Mouse (Mus musculus) neutrophil, adult 59 days (primary cell): ENCODE results near the gene Crybg2. TPM values are rescaled to one million over a fixed set of nuclear protein-coding genes. Genes with fewer than 3 reads are reported as not detected.

Experiments
- total RNA-seq, 2 experiments: library from RNA; stranded (reverse); gene quantifications; 1 replicate in 1 of 2; 2 replicates in 1 of 2; pipeline ENCODE4 v1.2.4; 2023

Crybg2 gene
- under 1 TPM; 0.42 to 0.44 TPM for total RNA-seq

GRCm38 (mm10) chr4:134060135-134060865, at the start of gene Crybg2:
Gene Crybg2 (plus strand): TSS chr4:134060815.

GRCm38 (mm10) chr4:134018779-134019145, 41.9 kb upstream of the Crybg2 start, which contains the start of gene Lin28a:
Gene Lin28a (minus strand): TSS chr4:134018841.

GRCm38 (mm10) chr4:134053538-134053937, 7.1 kb upstream of the Crybg2 start, which contains the start of gene Zfp683:
Gene Zfp683 (plus strand): TSS chr4:134053838.

GRCm38 (mm10) chr4:134094923-134095547, 34.4 kb downstream of the Crybg2 start, which contains the start of gene Cd52:
Gene Cd52 (minus strand): TSS chr4:134095082.

GRCm38 (mm10) chr4:134101979-134102741, 41.5 kb downstream of the Crybg2 start, which contains the start of gene Ubxn11:
Gene Ubxn11 (plus strand): TSS chr4:134102570.

GRCm38 (mm10) chr4:134128221-134128982, 67.8 kb downstream of the Crybg2 start, which contains the start of gene Sh3bgrl3:
Gene Sh3bgrl3 (minus strand): TSS chr4:134128789.

Other genes starting within 250 kb of the Crybg2 start
- gene Rps6ka1, start 173.0 kb upstream of the Crybg2 start, total RNA-seq, result 100 to 1,000 TPM; 257 to 277 TPM
- gene Hmgn2, start 92.2 kb upstream of the Crybg2 start, total RNA-seq, result 1,000 to 10,000 TPM; 1,129 to 1,279 TPM
- 10 to 100 TPM; 64.0 to 71.1 TPM for gene Dhdds, start 59.9 kb upstream of the Crybg2 start, total RNA-seq
- gene Lin28a, start 42.0 kb upstream of the Crybg2 start, total RNA-seq, result 10 to 100 TPM; 43.4 to 50.8 TPM
- gene Zfp683, start 7.0 kb upstream of the Crybg2 start, total RNA-seq, result under 1 TPM in 1 of 2 experiments, not detected in 1; 0.24 TPM
- gene Cd52, start 34.3 kb downstream of the Crybg2 start, total RNA-seq, result 1,000 to 10,000 TPM; 1,669 to 1,713 TPM
- gene Ubxn11, start 41.8 kb downstream of the Crybg2 start, total RNA-seq, result 1 to 10 TPM; 6.1 to 8.0 TPM
- 1,000 to 10,000 TPM; 1,034 to 1,041 TPM for gene Sh3bgrl3, start 68.0 kb downstream of the Crybg2 start, total RNA-seq
- gene Cep85, start 126.3 kb downstream of the Crybg2 start, total RNA-seq, result 10 to 100 TPM; 13.1 to 18.9 TPM
- gene Gm7534, start 142.2 kb downstream of the Crybg2 start, total RNA-seq, result not detected
- gene Catsper4, start 166.6 kb downstream of the Crybg2 start, total RNA-seq, result not detected
- not detected for gene Cnksr1, start 177.6 kb downstream of the Crybg2 start, total RNA-seq
- not detected for gene E130218I03Rik, start 182.8 kb downstream of the Crybg2 start, total RNA-seq
- 1 to 10 TPM; 3.8 to 4.7 TPM for gene Zfp593, start 184.8 kb downstream of the Crybg2 start, total RNA-seq
- not detected for gene Gm30191, start 186.1 kb downstream of the Crybg2 start, total RNA-seq
- not detected for gene Grrp1, start 193.3 kb downstream of the Crybg2 start, total RNA-seq
- gene Pdik1l, start 227.1 kb downstream of the Crybg2 start, total RNA-seq, result 10 to 100 TPM; 12.1 to 15.9 TPM